Mouse (Mus musculus) hindbrain, postnatal 0 days (tissue): ENCODE results near the gene Atxn10. TPM values are rescaled to one million over a fixed set of nuclear protein-coding genes. Genes with fewer than 3 reads are reported as not detected.

ENCODE experiments used
- ATAC-seq: fragments of 200-750 bp; cut with Nextera tagmentation; 2 replicates; pipeline ENCODE4 v1.8.0; 2017; ENCODE audit warnings: mild to moderate bottlenecking, moderate TSS enrichment, moderate library complexity
- DNase-seq: peaks from one replicate; pipeline ENCODE4 v3.0.0-alpha.2; 2015; ENCODE audit warnings: low spot score
- H3K27ac ChIP-seq: fragments of 300-500 bp; sonication (generic); 2 replicates; pipeline ENCODE4 v1.5.1; 2014; ENCODE audit warnings: mild to moderate bottlenecking
- H3K27me3 ChIP-seq: fragments of 300-500 bp; sonication (generic); 2 replicates; pipeline ENCODE4 v1.6.1; 2014; ENCODE audit warnings: low read length, mixed read lengths; ENCODE audit not compliant: insufficient read depth
- H3K36me3 ChIP-seq: fragments of 300-500 bp; sonication (generic); 2 replicates; pipeline ENCODE4 v1.6.1; 2014; ENCODE audit warnings: low read length, mixed read lengths; ENCODE audit not compliant: insufficient read depth
- H3K4me1 ChIP-seq: fragments of 300-500 bp; sonication (generic); 2 replicates; pipeline ENCODE4 v1.6.1; 2014; ENCODE audit warnings: antibody characterized with exemption, low read length, mixed read lengths; ENCODE audit not compliant: insufficient read depth
- H3K4me2 ChIP-seq: fragments of 300-500 bp; sonication (generic); 2 replicates; pipeline ENCODE4 v1.6.1; 2014; ENCODE audit warnings: low read depth, mild to moderate bottlenecking, low read length, moderate library complexity, mixed read lengths
- H3K4me3 ChIP-seq: fragments of 300-500 bp; sonication (generic); 2 replicates; pipeline ENCODE4 v1.5.1; 2014; ENCODE audit warnings: low read length
- H3K9ac ChIP-seq: fragments of 300-500 bp; sonication (generic); replicated peaks from 2 replicates; pipeline ENCODE4 v1.6.1; 2014; ENCODE audit warnings: mild to moderate bottlenecking, low read length, moderate library complexity, mixed read lengths
- H3K9me3 ChIP-seq: fragments of 300-500 bp; sonication (generic); 2 replicates; pipeline ENCODE4 v1.6.1; 2016; ENCODE audit warnings: low read length, mixed read lengths
- CTCF ChIP-seq: IDR thresholded peaks from 2 replicates; pipeline ENCODE4 v1.5.1; 2016; ENCODE audit warnings: antibody characterized with exemption, control low read depth, low read depth
- WGBS: fragments of 180-500 bp; shearing (Covaris S2); extraction: QIAGEN DNeasy Blood & Tissue Kit; methylation state at CpG from one replicate; pipeline ENCODE4 v1.1.7; 2014; 5-methylcytosine and 5-hydroxymethylcytosine counted together
- polyA plus RNA-seq: library from polyadenylated mRNA; unstranded; fragments of >200 nt; fragmentation: Nextera tagmentation; extraction: Ambion mirVana; gene quantifications from 2 replicates; pipeline ENCODE4 v1.2.1, GENCODE M21; 2015
- total RNA-seq: library from RNA; depleted of rRNA; stranded (reverse); fragments of >200 nt; gene quantifications from 2 replicates; pipeline ENCODE4 v1.2.3, GENCODE M21; 2014; rRNA removed

Gene Atxn10
- total and polyA plus RNA-seq, 2 experiments from 2014 or later: 292 to 499 TPM

GRCm38 (mm10) chr15:85505118-85505925 lies 169.3 kb downstream of the Atxn10 start:
- H3K4me2 ChIP-seq: 0 out of 2 replicates have a peak overlapping the region, but pooled peaks have one; percentile 8
- ATAC-seq: peak; percentile 55
- peak; percentile 35 for TF ChIP-seq CTCF
- no peak overlapping the region for H3K9ac ChIP-seq
- no peaks in the 10 kb centered on the region for H3K36me3 ChIP-seq
- H3K4me1 ChIP-seq: 0 out of 2 replicates have a peak, but pooled peaks cover 4% of the 10 kb centered on the region
- no peaks in the 10 kb centered on the region for H3K27me3 ChIP-seq
- H3K4me3 ChIP-seq: no peak overlapping the region
- H3K9me3 ChIP-seq: no peaks in the 10 kb centered on the region
- peak overlapping the region; percentile 37; the same call in 1 of the 2 replicates for H3K27ac ChIP-seq
- peak; percentile 76 for DNase-seq
- 30% methylated on average over 14 of the region's 14 CpGs for WGBS

- Histone ChIP-seq H3K36me3 (no peaks in the 10 kb centered on the region), H3K27me3 (no peaks in the 10 kb centered on the region), H3K9me3 (no peaks in the 10 kb centered on the region), H3K4me3 (no peak overlapping the region), H3K4me1 (0 out of 2 replicates have a peak, but pooled peaks cover 4% of the 10 kb centered on the region), H3K4me2 (no peak overlapping the region), H3K27ac (no peak overlapping the region), H3K9ac (no peak overlapping the region)
- no peak for TF ChIP-seq CTCF
- 76% methylated on average over 1 of the region's 1 CpGs for WGBS
- DNase-seq: no peak
- ATAC-seq: no peak
Measured at GRCm38 (mm10) chr15:85506680-85507079, 170.6 kb downstream of the Atxn10 start.

DNA sequence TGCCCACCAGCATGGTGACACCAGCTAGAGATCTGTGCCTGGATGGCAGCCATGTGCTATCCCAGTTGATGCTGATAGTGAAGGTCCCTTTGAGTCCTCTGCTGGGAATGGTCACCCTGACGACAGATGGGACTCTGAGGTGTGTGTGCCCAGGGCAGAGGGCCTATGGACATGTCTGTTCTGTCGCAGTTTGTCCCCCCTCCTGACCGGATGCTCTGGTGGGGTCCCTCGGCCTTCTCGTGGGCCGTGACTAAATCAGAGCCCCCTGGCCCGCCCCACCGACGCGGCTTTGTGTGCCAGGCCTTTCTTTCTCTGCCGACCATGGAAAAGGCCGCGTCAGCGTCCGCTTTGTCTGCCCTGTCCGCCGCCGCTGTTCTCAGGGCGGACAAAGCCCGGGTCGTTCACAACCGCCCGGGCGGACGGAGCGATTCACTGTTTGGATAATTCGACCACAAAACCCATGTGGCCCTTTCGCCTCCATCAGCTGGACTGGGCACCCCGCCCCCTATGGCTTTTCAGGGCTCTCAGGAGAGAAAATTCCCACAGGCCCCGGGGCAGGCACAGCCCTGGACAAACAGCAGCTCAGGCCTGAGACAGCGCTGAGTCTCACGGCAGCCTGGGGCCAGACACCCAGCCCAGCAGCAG lies 171.4 kb downstream of the Atxn10 start:
- Histone ChIP-seq H3K4me2 (no peak overlapping the region), H3K27me3 (no peaks in the 10 kb centered on the region), H3K4me1 (0 out of 2 replicates have a peak, but pooled peaks cover 4% of the 10 kb centered on the region), H3K9ac (0 out of 2 replicates have a peak overlapping the region, but pooled peaks have one; percentile 28), H3K36me3 (no peaks in the 10 kb centered on the region), H3K9me3 (no peaks in the 10 kb centered on the region), H3K4me3 (no peak overlapping the region), H3K27ac (peak overlapping the region; percentile 56)
- peak; percentile 37 for DNase-seq
- WGBS: 23% methylated on average over 32 of the region's 32 CpGs
- TF ChIP-seq CTCF: no peak
- peak; percentile 21; the same call in 1 of the 2 replicates for ATAC-seq

Other genes with a start within 250 kb of the Atxn10 start
- gene Smc1b, start 204.3 kb upstream of the Atxn10 start, total RNA-seq: 0.04 and 5.2 TPM in 2 replicates
- gene Smc1b, start 204.3 kb upstream of the Atxn10 start, polyA plus RNA-seq: 0.24 and 0.30 TPM in 2 replicates
- 0.90 and 0.94 TPM in 2 replicates for gene Ribc2, start 204.2 kb upstream of the Atxn10 start, total RNA-seq
- 0.73 and 0.95 TPM in 2 replicates for gene Ribc2, start 204.2 kb upstream of the Atxn10 start, polyA plus RNA-seq
- gene Fbln1, start 130.3 kb upstream of the Atxn10 start, total RNA-seq: 68.4 and 73.9 TPM in 2 replicates
- 48.3 and 52.1 TPM in 2 replicates for gene Fbln1, start 130.3 kb upstream of the Atxn10 start, polyA plus RNA-seq
- gene 7530416G11Rik, start 167.0 kb downstream of the Atxn10 start, total RNA-seq: not detected in 2 replicates
- not detected in 2 replicates for gene 7530416G11Rik, start 167.0 kb downstream of the Atxn10 start, polyA plus RNA-seq
- gene Wnt7b, start 246.2 kb downstream of the Atxn10 start, total RNA-seq: 56.6 and 63.1 TPM in 2 replicates
- gene Wnt7b, start 246.2 kb downstream of the Atxn10 start, polyA plus RNA-seq: 26.0 and 27.2 TPM in 2 replicates